Mouse (Mus musculus) forebrain, embryonic 12.5 days (tissue): ENCODE measurements around the gene Ccdc15. TPM values are rescaled to one million over a fixed set of nuclear protein-coding genes. Genes with fewer than 3 reads are reported as not detected.

Experiments
- ATAC-seq: fragments of 200-750 bp; cut with Nextera tagmentation; 2 replicates; pipeline ENCODE4 v1.8.0; 2017; ENCODE audit warnings: moderate TSS enrichment; ENCODE audit not compliant: low FRiP score
- H3K27ac ChIP-seq: fragments of 300-500 bp; sonication (generic); 2 replicates; pipeline ENCODE4 v1.5.1; 2016; ENCODE audit warnings: mild to moderate bottlenecking
- H3K27me3 ChIP-seq: fragments of 300-500 bp; sonication (generic); 2 replicates; pipeline ENCODE4 v1.6.1; 2016; ENCODE audit warnings: mild to moderate bottlenecking
- H3K36me3 ChIP-seq: fragments of 300-500 bp; sonication (generic); replicated peaks from 2 replicates; pipeline ENCODE4 v1.6.1; 2016; ENCODE audit warnings: mild to moderate bottlenecking
- H3K4me1 ChIP-seq: fragments of 300-500 bp; sonication (generic); 2 replicates; pipeline ENCODE4 v1.6.1; 2016
- H3K4me2 ChIP-seq: fragments of 300-500 bp; sonication (generic); 2 replicates; pipeline ENCODE4 v1.6.1; 2016; ENCODE audit warnings: mild to moderate bottlenecking, moderate library complexity
- H3K4me3 ChIP-seq: fragments of 300-500 bp; sonication (generic); replicated peaks from 2 replicates; pipeline ENCODE4 v1.5.1; 2016; ENCODE audit warnings: mild to moderate bottlenecking
- H3K9ac ChIP-seq: fragments of 300-500 bp; sonication (generic); 2 replicates; pipeline ENCODE4 v1.6.1; 2016; ENCODE audit warnings: mild to moderate bottlenecking
- H3K9me3 ChIP-seq: fragments of 300-500 bp; sonication (generic); 2 replicates; pipeline ENCODE4 v1.6.1; 2016
- WGBS: fragments of 180-500 bp; shearing (Covaris S2); methylation state at CpG from one replicate; pipeline ENCODE4 v1.1.7; 2016; 5-methylcytosine and 5-hydroxymethylcytosine counted together
- polyA plus RNA-seq: library from polyadenylated mRNA; unstranded; fragments of >200 nt; fragmentation: Nextera tagmentation; extraction: Ambion mirVana; gene quantifications from 2 replicates; pipeline ENCODE4 v1.2.1, GENCODE M21; 2016

Ccdc15 gene
- polyA plus RNA-seq, 1 experiment from 2014 or later: 11.1 TPM

DNA sequence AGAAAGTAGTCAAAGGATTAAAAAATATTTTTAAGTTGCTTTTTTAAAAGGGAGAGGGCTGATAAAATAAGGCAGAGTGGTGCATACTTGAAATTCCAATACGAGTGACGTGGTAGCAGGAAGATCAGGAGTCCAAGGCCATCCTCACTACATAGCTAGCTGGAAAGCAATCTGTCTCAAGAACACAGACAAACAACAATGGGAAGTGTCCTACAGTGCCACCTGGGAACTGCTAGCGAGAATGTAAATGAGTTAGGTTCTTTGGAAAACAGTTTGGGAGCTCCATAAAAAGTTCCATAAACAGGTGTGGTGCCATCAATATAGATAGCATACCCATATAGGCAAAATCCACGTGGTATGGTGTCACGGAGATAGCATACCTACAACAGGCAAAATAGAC is 17.5 kb upstream of the Ccdc15 start:
- no peak overlapping the region for H3K4me3 ChIP-seq
- no peak for ATAC-seq
- H3K4me2 ChIP-seq: no peak overlapping the region
- H3K27ac ChIP-seq: no peak overlapping the region
- no peaks in the 10 kb centered on the region for H3K9me3 ChIP-seq
- H3K9ac ChIP-seq: no peak overlapping the region
- peaks cover 2% of the 10 kb centered on the region for H3K4me1 ChIP-seq
- no peaks in the 10 kb centered on the region for H3K27me3 ChIP-seq
- 74% methylated on average over 5 of the region's 5 CpGs for WGBS
- H3K36me3 ChIP-seq: no peaks in the 10 kb centered on the region

DNA sequence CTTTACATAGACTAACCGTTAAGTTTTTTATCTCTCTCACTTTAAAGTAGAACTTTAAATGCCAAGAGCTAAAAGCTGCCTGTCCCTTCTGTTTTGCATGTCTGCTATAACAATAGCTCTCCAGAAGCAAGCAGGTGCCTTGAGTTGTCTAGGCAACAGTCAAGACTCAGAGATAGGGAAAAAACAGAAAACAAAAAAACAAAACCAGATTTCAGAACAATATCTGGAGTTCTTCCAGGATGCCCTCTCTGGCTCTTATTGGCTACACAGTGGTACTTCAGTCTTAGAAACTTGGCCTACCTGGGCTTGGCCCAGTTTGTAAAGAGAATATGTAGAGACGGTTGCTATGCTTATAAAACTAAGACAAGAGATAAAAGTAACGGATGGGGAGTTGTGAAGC is 16.2 kb upstream of the Ccdc15 start:
- Histone ChIP-seq H3K36me3 (no peaks in the 10 kb centered on the region), H3K4me2 (no peak overlapping the region), H3K27me3 (no peaks in the 10 kb centered on the region), H3K27ac (no peak overlapping the region), H3K9me3 (no peaks in the 10 kb centered on the region), H3K4me3 (no peak overlapping the region), H3K9ac (no peak overlapping the region), H3K4me1 (peaks cover 15% of the 10 kb centered on the region)
- 75% methylated on average over 3 of the region's 3 CpGs for WGBS
- no peak for ATAC-seq

DNA sequence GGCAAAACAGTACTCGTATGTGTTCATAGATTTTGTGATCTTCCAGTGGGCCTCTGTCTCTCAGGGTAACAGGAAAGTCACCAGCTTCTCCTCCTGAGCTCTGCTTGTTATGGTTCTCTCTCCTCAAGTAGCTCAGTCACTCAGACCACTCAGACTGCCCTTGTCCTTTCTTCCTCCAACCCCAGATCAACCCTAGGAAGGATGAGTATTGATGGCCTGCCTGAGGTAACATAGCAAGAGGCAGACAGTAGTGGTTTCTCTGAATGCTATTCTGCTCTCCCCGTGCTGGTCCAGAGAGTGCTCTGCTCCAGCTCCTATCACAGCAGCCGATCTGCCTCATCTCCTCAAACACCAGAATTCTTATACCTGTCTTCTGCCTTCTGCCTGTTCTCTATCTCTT is 15.3 kb upstream of the Ccdc15 start:
- Histone ChIP-seq H3K9me3 (no peaks in the 10 kb centered on the region), H3K36me3 (no peaks in the 10 kb centered on the region), H3K27me3 (no peaks in the 10 kb centered on the region), H3K27ac (no peak overlapping the region), H3K4me1 (peaks cover 23% of the 10 kb centered on the region), H3K9ac (no peak overlapping the region), H3K4me2 (no peak overlapping the region), H3K4me3 (no peak overlapping the region)
- ATAC-seq: no peak
- 81% methylated on average over 3 of the region's 3 CpGs for WGBS

DNA sequence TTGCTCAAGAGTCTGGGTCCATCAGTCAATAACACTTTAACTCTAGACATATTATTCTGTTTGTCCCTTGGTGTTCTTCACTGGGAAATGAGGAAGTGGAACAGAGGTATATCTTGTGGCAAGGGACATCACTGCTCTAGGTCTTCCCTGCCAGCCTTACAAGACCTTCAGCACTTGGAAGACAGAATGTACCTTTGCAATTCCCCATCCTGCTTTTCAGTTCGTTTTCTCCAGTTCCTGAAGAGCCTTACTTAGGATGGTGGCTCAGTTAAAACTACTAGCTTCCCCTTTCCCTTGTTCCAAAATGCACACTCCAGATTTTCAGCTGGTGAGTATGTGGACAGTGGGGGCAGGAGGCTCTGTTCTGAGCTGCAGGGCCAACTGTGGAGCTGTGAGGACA is 14.6 kb upstream of the Ccdc15 start:
- H3K4me2 ChIP-seq: no peak overlapping the region
- H3K9me3 ChIP-seq: no peaks in the 10 kb centered on the region
- H3K27me3 ChIP-seq: no peaks in the 10 kb centered on the region
- 75% methylated on average over 1 of the region's 1 CpGs for WGBS
- H3K27ac ChIP-seq: no peak overlapping the region
- no peak for ATAC-seq
- H3K4me1 ChIP-seq: peaks cover 27% of the 10 kb centered on the region
- H3K36me3 ChIP-seq: no peaks in the 10 kb centered on the region
- H3K9ac ChIP-seq: no peak overlapping the region
- H3K4me3 ChIP-seq: no peak overlapping the region

DNA sequence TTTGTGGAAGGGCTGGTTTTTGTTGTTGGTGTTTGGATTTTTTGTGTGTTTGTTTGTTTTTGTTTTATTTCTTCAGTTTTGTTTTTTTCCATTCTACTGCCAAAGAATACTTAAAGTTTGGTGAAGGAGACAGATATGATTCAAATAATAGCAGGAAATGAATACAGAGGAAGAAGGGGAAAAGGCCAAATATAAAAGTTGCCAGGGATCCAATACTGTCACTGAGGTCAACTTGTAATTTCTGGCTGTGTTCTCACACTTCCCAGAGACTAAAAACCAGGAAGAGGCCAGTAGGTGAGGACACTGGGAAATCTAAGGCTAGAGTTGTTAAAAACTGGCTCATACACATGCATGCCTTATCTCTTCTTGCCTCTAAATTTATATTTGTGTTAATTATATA is 13.9 kb upstream of the Ccdc15 start:
- Histone ChIP-seq H3K27ac (no peak overlapping the region), H3K4me1 (peaks cover 27% of the 10 kb centered on the region), H3K9ac (no peak overlapping the region), H3K4me2 (no peak overlapping the region), H3K4me3 (no peak overlapping the region), H3K27me3 (no peaks in the 10 kb centered on the region), H3K9me3 (no peaks in the 10 kb centered on the region), H3K36me3 (no peaks in the 10 kb centered on the region)
- no peak for ATAC-seq

DNA sequence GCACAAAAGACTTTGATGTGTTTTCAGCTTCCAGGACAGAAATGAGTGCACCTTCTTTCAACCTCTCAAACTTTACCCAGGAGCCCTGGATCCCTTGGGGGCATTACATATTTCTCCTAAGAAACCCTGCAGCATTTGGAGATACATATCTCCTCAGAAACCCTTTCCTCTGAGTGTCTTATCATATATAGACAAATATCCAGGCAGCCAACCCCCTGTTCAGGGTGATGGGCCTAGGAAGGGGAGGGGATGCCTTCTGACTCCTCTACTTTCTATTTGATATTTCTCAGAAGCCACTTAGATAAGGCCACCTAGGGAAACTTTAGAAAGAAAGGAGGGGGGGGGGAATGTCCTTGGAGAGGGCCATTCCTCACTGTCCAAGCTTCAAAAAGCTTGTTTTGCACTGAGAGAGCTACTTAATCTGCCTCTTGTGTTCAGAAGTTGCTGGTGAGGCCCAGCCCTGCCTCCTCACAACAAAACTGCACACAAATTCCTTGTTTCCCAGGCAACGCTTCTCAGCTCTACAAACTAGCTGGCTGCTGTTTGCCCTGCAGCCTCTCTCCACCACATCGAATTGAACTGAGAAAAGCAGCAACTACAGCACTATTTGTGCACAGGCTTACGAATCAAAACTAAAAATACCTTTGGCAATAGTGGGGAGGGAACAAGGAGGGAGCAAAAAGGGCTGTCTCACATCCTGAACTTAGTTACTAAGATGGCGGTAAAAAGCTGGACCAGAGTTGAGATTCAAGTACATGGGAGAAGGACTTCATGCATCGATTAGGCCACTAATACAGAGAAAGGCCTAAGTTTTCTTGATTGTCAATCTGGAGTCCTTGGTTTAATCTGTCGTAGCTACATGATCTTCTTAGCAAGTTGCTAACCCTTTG is 11.3 kb upstream of the Ccdc15 start:
- ATAC-seq: peak; percentile 74
- H3K4me3 ChIP-seq: no peak overlapping the region
- peaks cover 27% of the 10 kb centered on the region for H3K4me1 ChIP-seq
- H3K9ac ChIP-seq: no peak overlapping the region
- 15% methylated on average over 6 of the region's 6 CpGs for WGBS
- peak overlapping the region; percentile 86 for H3K27ac ChIP-seq
- H3K36me3 ChIP-seq: no peaks in the 10 kb centered on the region
- peak overlapping the region; percentile 30 for H3K4me2 ChIP-seq
- no peaks in the 10 kb centered on the region for H3K27me3 ChIP-seq
- no peaks in the 10 kb centered on the region for H3K9me3 ChIP-seq

DNA sequence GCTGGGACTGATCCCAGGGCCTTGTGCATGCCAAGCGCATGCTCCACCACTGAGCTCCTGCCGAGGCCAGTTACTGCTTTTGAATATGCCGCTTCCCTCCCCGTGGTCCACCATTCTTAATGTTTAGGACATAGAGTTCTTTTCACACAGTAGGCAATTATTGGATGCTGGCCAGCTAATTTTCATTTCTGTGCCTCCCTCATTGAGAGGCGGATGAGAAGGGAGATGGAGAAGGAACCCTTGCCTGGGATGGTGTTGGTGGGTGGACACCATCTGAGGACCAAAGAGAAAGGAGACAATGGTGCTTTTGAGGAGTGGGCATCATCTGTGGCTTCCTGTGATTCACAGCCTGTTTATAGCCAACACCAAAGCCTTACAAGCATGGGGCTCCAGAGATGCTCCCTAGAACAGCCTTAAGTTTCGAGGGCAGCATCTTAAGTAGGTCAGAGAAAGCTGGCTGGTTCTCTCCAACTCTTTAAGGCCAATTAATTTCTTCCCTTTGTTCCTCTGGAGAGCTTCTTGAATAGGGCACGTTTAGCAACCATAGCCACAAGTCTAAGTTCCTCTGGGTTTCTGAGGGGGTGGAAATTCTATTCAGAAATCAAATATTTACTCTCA is 10.6 kb upstream of the Ccdc15 start:
- peaks cover 27% of the 10 kb centered on the region for H3K4me1 ChIP-seq
- no peak overlapping the region for H3K9ac ChIP-seq
- no peak overlapping the region for H3K4me3 ChIP-seq
- no peaks in the 10 kb centered on the region for H3K36me3 ChIP-seq
- WGBS: 23% methylated on average over 7 of the region's 7 CpGs
- H3K27ac ChIP-seq: peak overlapping the region; percentile 86
- ATAC-seq: peak; percentile 72
- no peaks in the 10 kb centered on the region for H3K27me3 ChIP-seq
- H3K4me2 ChIP-seq: peak overlapping the region; percentile 30; the same call in 1 of the 2 replicates
- no peaks in the 10 kb centered on the region for H3K9me3 ChIP-seq

DNA sequence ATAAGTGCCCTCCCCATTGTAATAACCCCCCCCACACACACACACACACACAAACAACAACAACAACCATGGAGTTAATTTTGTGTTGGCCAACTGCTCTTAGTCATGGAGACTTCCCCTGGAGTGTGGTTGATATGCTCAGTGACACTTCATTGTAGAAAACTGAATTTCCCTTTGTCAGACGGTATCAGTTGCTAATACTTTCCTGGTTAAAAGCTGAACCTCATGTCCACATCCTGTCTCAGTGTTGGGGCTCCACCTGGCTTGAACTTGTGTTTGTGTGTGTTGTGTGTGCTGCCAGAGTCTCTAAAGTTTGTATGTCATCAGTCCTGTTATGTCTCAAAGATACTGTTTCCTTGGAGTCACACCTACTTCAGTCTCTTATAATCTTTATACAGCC is 6.3 kb upstream of the Ccdc15 start:
- 71% methylated on average over 1 of the region's 1 CpGs for WGBS
- Histone ChIP-seq H3K4me3 (no peak overlapping the region), H3K9me3 (no peaks in the 10 kb centered on the region), H3K4me2 (no peak overlapping the region), H3K27me3 (no peaks in the 10 kb centered on the region), H3K27ac (no peak overlapping the region), H3K9ac (no peak overlapping the region), H3K36me3 (no peaks in the 10 kb centered on the region), H3K4me1 (peaks cover 13% of the 10 kb centered on the region)
- ATAC-seq: no peak

DNA sequence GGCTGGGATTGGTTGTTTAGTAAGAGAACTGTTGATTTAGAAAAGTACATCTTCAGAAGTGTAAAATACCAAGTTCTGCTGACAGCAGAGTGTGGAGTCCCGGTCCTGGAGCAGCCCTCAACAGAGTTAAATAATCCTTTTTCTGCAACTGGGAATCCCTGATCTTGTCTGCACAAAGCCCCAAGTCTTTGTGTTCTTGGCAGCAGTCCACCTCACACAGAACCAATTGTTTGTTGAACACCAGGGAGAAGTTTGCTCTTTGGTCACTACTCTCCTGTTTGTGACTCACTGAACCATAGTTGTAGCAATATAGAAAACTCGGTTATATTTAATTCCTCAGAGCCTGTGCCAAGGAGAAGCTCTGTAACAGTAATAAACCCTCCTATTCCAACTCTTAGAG is 3.0 kb upstream of the Ccdc15 start:
- Histone ChIP-seq H3K9me3 (no peaks in the 10 kb centered on the region), H3K27ac (no peak overlapping the region), H3K9ac (no peak overlapping the region), H3K4me1 (peaks cover 15% of the 10 kb centered on the region), H3K36me3 (no peaks in the 10 kb centered on the region), H3K27me3 (no peaks in the 10 kb centered on the region), H3K4me3 (no peak overlapping the region), H3K4me2 (no peak overlapping the region)
- 51% methylated on average over 2 of the region's 2 CpGs for WGBS
- ATAC-seq: no peak

DNA sequence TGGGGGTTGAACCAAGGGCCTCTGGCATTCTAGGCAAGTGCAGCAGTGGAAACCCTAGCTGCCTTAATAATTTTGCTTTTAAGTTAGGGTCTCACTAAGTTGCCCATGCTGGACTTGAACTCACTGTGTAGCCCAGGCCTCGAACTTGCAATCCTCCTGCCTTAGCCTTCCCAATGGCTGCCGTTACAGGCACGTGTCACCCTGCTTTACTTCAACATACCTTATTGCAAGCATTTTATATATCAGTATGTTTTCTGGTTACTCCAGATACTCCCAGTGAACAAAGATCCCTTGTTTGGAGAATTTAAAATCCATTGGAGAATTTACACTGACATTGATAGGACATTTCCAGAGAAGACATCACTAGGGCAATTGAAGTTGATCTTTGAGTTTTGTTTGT is 818 bp upstream of the Ccdc15 start:
- H3K36me3 ChIP-seq: peaks cover 2% of the 10 kb centered on the region; the same call in 1 of the 2 replicates
- peak overlapping the region; percentile 72 for H3K4me3 ChIP-seq
- peak overlapping the region; percentile 85 for H3K4me2 ChIP-seq
- H3K27ac ChIP-seq: 0 out of 2 replicates have a peak overlapping the region, but pooled peaks have one; percentile 90
- 0 out of 2 replicates have a peak overlapping the region, but pooled peaks have one; percentile 83 for H3K9ac ChIP-seq
- no peaks in the 10 kb centered on the region for H3K9me3 ChIP-seq
- no peaks in the 10 kb centered on the region for H3K27me3 ChIP-seq
- WGBS: 90% methylated on average over 3 of the region's 3 CpGs
- peaks cover 15% of the 10 kb centered on the region for H3K4me1 ChIP-seq
- 0 out of 2 replicates have a peak, but pooled peaks have one; percentile 0 for ATAC-seq

DNA sequence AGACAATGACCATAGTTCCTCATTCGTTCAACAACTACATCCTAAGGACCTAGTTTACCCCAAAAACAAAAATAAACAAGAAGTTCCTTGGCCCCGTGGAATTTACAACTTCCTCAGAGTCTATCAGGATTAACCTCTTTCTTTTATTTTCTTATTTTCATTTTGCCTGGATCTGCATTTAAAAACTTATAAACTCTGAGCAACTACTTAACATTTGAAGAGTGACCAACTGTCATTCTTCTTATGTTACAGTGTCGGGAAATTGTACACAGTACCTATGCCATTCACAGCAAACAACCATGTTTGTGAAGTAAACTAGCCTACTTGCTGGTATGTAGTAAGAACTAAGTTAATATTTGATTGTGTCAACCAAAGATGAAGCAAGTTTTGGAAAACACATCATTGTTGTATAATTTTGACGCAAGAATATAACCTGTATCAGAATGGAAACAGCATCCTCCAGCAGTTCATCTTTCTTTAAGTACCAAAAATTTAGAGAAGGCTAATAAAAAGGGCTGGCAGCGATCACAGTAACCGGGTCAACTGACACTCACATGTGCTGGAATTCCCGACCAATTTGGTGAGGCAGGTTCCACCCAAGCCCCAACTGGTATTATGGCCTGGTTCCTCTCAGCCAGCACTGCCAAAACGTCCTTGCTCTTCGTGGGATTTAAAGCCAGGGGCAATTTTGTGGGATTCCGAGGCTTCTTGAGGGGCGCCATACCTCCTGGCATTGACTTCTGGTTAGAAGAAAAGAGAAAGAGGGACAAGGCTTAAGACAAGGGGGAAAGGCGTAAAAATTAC is 846 bp downstream of the Ccdc15 start:
- Histone ChIP-seq H3K27ac (peak overlapping the region; percentile 90), H3K27me3 (no peaks in the 10 kb centered on the region), H3K4me1 (peaks cover 15% of the 10 kb centered on the region), H3K9me3 (no peaks in the 10 kb centered on the region), H3K4me3 (peak overlapping the region; percentile 72), H3K36me3 (peaks cover 9% of the 10 kb centered on the region), H3K9ac (peak overlapping the region; percentile 83), H3K4me2 (peak overlapping the region; percentile 85)
- 25% methylated on average over 12 of the region's 12 CpGs for WGBS
- no peak for ATAC-seq

DNA sequence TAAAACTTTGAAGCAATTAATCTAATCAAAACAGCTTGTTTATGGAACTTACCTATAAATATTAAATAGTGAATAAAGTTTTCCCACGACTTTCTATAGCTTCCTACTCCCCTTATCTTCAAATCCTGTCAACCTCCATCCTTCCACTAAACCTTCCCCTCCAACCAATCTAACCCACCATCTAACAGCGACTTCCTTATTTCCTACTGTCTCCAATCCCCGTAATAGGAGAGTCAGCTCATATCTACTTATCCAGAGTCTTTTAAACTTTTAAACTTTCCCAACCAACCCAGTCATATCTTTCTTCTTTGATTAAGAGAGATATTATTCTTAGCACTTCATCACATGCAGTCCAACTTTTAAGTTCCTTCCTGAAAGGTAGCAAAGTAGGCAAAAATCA is 2.8 kb downstream of the Ccdc15 start:
- Histone ChIP-seq H3K4me3 (no peak overlapping the region), H3K27me3 (no peaks in the 10 kb centered on the region), H3K4me1 (peaks cover 15% of the 10 kb centered on the region), H3K9ac (no peak overlapping the region), H3K27ac (no peak overlapping the region), H3K9me3 (no peaks in the 10 kb centered on the region), H3K4me2 (no peak overlapping the region), H3K36me3 (peaks cover 17% of the 10 kb centered on the region)
- ATAC-seq: no peak
- 89% methylated on average over 3 of the region's 3 CpGs for WGBS
